Mouse (Mus musculus) testis, postnatal 10 days (tissue): Measurements from ENCODE around the gene Rlf.
"Not testable (repeated sequence)": the region's sequence is repeated elsewhere in the genome, so short reads cannot be mapped to it uniquely, and the experiment has no call there.

Source experiments
- DNase-seq: peaks from one replicate; pipeline ENCODE4 v3.0.0; 2021; ENCODE audit warnings: low spot score

The Rlf gene

GRCm38 (mm10) chr4:121214793-121215304 is at the start of gene Rlf:
Rlf (minus strand) TSS chr4:121215084.
- DNase-seq = peak; percentile 100

- DNase-seq = no peak
These were observed 26.7 kb upstream of the Rlf start for GRCm38 (mm10) chr4:121241612-121242000.

DNA sequence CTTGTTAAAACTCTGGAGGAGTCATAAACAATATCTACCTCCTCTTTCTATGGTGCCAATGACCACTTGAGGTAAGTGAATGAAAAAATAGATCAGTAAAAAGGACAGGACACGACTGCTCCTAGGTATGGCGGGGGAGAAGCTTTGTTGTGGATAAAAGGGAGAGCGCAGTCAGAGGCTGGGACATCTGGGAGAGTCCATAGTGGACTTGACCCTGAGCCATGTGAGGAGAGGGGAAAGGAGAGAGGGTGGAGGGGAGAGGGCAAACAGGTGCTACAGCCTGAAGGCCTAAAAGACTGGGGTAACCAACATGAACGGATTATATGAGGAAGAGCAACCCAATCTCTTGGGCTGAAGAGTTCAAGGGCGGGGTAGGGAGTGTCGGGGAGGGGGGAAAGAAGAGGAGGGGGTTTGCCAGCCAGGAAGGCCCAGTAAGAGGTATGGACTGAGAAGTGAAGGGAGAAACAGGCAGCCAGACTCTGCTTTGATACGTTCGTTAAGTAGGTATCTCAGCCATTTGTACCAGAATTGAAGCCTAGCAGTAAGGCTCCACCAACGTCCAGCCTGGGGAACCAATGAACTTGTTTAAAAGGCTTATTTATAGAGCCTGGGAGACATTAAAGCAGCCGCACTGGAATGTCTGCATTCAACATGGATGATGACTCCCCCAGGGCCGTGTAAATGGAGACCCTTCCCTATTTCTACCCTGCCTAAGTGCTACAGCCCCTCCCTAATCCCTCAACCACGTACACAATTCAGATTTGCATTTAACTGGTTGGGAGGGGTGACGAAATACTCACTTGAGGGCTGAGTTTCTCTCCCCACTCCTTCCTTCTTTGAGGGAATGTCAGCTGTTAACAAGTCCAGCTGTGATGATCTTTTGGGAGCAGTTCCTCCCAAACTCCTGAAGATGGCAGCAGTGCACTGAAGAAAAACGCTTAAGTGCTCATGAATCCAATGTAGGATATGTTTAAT is 26.0 kb upstream of the Rlf start:
- DNase-seq = no peak

- no peak for DNase-seq
These were observed 25.0 kb upstream of the Rlf start for GRCm38 (mm10) chr4:121239878-121240277.

- peak; percentile 72 for DNase-seq
These were observed 17.0 kb upstream of the Rlf start for GRCm38 (mm10) chr4:121231772-121232414.

DNA sequence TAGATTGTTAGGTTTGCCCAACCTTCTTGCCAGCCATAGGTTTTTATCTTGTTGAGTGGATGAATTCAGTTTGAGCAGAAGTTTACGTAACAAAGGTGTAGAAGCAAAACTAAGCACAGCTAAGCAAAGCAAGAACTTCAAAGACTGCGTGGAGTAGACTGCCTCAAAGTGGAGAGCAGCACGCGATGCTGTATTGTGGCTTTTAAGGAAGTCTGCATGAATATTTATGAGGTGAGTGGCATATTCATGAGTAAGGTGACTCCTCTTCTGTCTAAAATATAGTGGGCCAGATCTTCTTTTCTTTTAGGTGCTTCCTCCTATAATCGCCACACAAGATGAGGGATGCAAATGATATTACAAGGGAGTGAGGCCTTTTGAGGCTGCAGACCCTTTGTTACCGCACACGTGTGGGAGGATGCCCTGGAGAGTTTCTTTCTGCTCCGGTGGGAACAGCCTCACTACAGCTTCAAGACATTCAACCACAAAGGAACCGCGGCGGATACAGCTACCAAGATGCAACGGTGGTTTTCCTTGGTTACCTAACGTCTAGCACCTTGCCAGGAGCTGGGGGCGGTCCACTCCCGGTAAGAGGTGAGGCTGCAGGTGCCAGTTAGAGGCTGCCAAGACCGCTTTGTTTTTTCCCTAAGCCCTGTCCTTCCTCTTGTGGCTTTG is 16.2 kb upstream of the Rlf start:
- DNase-seq = no peak

- DNase-seq = no peak
These were observed 12.2 kb upstream of the Rlf start for GRCm38 (mm10) chr4:121227072-121227471.

GRCm38 (mm10) chr4:121225177-121225576 is 10.3 kb upstream of the Rlf start:
- DNase-seq = no peak

GRCm38 (mm10) chr4:121223136-121223535 is 8.3 kb upstream of the Rlf start:
- DNase-seq = no peak

DNA sequence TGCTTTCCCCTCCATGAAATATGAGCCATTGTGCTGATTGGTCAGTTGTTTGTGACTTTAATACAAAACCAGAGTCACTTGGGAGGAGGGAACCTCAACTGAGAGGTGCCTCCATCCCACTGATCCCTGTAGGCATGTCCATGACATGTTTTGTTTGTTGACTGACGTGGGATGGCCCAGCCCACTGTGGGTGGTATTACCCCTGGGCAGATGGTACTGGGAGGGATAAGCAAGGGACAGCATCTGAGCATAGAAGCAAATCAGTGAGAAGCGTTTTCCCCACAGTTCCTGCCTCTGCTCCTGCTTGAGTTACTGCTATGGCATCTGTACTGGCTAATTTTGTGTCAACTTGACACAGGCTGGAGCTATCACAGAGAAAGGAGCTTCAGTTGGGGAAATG is 1.3 kb upstream of the Rlf start:
- DNase-seq = no peak

DNA sequence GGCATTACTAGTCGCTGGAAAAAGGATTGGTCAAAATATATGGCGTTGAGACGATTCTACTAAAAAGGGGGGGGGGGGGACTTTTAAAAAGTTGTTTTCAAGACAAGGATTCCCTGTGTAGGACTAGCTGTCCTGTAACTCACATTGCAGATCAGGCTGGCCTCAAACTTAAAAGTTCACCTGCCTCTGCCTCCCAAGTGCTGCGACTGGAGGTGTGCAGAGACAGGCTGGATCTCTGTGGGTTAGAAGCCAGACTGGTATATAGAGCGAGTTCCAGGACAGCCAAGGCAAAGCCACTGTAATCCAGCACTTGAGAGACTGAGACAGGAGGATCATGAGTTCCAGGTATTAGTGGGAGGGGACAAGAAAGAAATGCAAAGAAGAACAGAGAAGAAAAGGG is 605 bp upstream of the Rlf start:
- DNase-seq = no peak

DNA sequence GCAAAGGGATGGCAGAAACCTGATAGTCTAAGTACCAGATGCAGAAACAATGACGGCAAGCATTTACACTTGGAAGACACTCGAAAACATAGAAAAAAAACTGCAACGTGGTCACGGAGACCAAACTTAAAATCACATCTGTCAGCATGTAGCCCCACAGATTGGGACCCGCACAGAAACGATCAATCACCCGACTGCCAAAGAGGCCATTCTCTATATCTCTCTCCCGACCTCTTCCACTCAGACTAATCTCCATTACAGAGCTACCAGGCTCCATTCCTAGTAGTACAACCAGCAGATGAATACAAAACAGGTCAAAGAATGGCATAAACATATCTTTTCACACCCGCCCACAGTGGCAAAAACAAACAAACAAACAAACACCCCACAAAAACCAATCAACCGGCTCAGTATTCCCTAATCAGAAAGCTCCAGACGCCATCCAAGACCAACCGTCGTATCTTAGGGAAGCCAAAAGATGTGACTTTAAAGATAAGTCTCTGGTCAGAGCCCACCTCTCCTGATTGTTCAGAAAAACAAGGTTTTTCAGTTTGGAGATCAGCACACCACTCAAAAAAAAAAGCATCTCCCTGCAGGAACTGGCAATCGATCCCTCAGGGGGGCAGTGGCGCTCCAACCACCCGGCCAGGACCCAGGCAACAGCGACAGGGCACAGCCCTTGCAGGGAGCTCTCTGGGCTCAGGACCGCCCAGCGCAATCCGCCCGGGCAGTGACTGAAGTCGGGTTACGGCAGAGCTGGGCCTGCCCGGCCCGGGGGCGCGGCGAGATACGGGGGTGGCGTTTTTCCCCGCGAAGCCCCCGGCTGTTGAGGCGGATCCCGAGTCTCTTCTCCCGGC is 720 bp downstream of the Rlf start:
- peak; percentile 73 for DNase-seq

DNA sequence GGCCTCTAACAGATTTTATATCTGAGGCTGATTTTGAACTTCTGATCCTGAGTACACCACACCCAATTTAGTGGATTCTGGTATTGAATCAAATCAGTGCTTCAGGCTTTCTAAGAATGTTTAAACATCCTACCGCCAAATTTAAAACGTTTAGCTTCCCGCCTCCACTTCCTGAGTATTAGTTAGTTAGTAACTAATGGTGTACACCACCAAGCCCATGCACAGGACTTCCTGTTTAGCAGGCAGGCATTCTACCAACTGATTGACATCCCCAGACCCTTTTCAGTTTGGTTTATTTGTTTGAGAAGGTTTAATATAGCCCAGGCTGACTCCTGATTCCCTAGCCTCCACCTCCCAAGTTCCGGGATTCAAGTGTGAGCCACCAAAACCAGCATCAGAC is 6.0 kb downstream of the Rlf start:
- no peak for DNase-seq

DNA sequence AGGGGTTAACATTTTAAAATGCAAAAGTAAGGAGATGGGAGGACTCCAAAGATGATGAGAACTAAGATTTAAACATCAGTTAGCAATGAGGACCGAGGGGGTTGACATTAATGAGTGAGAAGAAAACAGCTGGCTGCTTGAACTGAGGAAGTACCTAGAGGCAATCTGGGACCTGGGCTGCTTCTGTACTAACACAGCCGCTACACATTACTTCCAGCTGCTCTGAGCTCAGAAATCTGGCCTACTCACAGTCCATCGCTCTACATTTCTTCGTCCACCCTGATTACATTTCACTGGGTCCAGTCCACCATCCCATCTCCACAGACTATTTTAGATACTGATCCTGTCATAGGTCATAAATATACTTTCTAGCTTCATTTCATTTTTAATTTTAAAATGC is 17.0 kb downstream of the Rlf start:
- DNase-seq = no peak

GRCm38 (mm10) chr4:121196995-121197394 is 17.9 kb downstream of the Rlf start:
- no peak for DNase-seq

GRCm38 (mm10) chr4:121196205-121196604 is 18.7 kb downstream of the Rlf start:
- DNase-seq = no peak

DNA sequence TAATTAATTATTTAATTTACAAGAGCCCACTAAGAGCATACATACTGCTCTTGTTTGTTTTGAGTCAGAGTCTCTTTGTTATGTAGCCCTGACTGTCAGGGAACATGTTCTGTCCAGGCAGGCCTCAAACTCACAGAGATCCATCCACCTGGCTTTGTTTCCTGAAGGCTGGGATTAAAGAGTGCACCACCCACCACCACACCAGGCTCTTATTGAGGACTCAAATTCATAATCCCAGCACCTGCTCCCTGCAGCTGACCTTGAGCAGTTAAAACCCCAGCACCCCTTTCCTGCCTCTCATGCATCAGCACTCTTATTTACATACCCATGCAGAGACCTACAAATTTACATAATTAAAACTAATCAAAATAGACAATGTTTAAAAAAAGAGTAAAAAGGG is 20.1 kb downstream of the Rlf start:
- no peak for DNase-seq

GRCm38 (mm10) chr4:121192306-121192705 is 22.6 kb downstream of the Rlf start:
- DNase-seq = no peak

DNA sequence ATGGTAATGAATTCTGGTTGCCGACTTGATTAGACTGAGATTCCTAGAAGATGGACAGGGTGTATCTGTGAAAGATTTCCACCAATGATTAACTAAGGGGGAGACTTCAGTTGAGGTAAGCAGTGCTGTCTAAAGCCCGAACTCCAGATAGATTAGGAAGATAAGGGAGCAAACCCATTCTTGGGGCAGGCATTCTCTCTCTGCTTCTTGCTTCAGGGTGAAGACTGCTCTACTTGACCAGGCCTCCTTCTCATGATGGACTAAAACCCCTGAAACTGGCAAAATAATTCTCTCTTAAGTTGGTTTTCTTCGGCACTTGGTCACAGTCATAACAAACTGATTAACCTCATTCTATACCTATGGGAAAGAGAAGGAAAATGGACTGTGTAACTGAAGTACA is 25.5 kb downstream of the Rlf start:
- no peak for DNase-seq

DNA sequence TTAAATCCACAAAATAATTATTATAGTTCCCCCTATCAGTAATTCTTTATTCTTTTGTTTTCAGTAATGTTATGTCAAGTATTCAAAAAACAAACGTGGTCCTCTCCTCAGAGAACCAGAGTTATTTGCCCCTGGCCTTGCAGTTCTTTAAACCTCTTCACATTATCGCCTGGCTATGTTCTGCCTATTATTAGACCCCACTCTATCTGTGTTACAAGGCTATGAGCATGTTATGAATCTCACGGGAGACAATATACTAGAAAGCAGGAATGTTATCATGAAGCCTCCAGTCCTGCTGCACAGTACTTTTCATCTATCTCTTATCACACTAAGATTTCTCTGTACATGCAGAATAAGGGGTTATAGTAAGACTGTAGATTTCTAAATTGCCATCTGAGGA is 35.2 kb downstream of the Rlf start:
- DNase-seq = no peak

- no peak for DNase-seq
These were observed 47.2 kb downstream of the Rlf start for GRCm38 (mm10) chr4:121167656-121168055.

DNA sequence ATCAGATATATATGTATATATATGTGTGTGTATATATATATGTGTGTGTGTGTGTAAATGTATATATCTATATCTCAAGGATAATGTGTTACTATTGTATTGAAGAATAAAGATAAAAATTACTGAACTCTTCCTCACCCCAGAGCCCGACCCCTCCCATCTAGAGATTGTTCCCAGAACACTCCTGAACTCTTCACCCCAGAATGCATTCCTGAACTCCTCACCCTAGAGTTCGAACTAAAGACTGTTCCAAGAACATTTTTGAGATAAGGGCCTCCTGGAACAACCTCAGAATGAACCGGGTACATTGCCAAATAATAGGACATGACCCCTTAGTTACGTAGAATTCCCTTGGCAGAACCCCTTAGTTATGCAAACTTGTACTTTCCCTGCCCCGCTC is 48.2 kb downstream of the Rlf start:
- not testable (repeated sequence) for DNase-seq
